Mouse (Mus musculus): ENCODE data around the gene Dscaml1. TPM values are rescaled to one million over a fixed set of nuclear protein-coding genes. Genes with fewer than 3 reads are reported as not detected.

Gene Dscaml1
- total and polyA plus RNA-seq, 3 experiments: not detected

DNA sequence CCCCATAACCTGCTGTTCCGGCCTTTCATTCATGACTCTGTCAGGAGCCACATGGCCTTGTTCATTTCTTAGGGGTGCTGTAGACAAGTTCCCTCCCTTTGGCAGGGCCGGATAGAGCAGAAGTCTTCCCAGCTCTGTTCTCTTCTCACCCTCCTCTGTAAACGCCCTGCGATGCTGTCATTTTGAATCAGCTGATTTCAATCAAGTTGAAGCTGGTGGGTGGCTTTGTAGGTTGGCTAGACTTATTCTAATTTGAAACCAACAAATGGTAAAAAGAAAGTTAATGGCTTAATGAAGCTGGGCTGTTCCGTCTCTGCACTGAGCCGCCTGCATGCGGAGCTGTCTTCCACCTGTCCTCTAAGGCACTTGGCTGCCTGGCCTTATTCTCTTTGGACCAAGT lies 161.3 kb downstream of the Dscaml1 start:
- Histone ChIP-seq H3K27ac (ENCODE audit: control insufficient read depth, low read depth, low read length) (no peak overlapping the region), H3K9me3 (replicated peaks; ENCODE audit: insufficient read depth, low read length) (no peaks in the 10 kb centered on the region), H3K79me2 (ENCODE audit: control insufficient read depth, insufficient read depth, low read length, poor library complexity) (no peaks in the 10 kb centered on the region), H3K4me3 (ENCODE audit: control insufficient read depth in 1 of 2, insufficient read depth in 1 of 2, low read depth in 2 of 2, low read length in 2 of 2) (no peak overlapping the region), H3K9ac (ENCODE audit: control insufficient read depth, low read depth, low read length, poor library complexity, severe bottlenecking) (no peak overlapping the region), H3K27me3 (ENCODE audit: control insufficient read depth in 1 of 2, insufficient read depth in 2 of 2, low read length in 2 of 2) (no peaks in the 10 kb centered on the region; a peak in 1 of 4 replicates), H3K4me1 (ENCODE audit: control insufficient read depth in 1 of 2, insufficient read depth in 2 of 2, low read length in 2 of 2) (no peaks in the 10 kb centered on the region), H3K36me3 (ENCODE audit: control insufficient read depth in 1 of 2, insufficient read depth in 2 of 2, low read length in 2 of 2) (no peaks in the 10 kb centered on the region)
- no peak for TF ChIP-seq NELFE (IDR thresholded peaks at IDR 0.05; ENCODE audit: low read depth, low read length)
- no peak for TF ChIP-seq USF2 (IDR thresholded peaks at IDR 0.05; ENCODE audit: borderline replicate concordance in 1 of 2, insufficient read depth in 1 of 2, low read depth in 1 of 2, low read length in 2 of 2)
- no peak for TF ChIP-seq GABPA (IDR thresholded peaks at IDR 0.05; ENCODE audit: low read depth, low read length)
- no peak for TF ChIP-seq EP300 (IDR thresholded peaks at IDR 0.05; ENCODE audit: low read depth in 1 of 2, low read length in 2 of 2)
- no peak for TF ChIP-seq POLR2A (IDR thresholded peaks at IDR 0.05; ENCODE audit: control insufficient read depth in 1 of 2, insufficient read depth in 1 of 2, low read depth in 1 of 2, low read length in 2 of 2, poor library complexity in 1 of 2)
- TF ChIP-seq JUND (IDR thresholded peaks at IDR 0.05; ENCODE audit: low read depth, low read length): no peak
- TF ChIP-seq TCF12 (IDR thresholded peaks at IDR 0.05; ENCODE audit: low read depth, low read length): no peak
- no peak for TF ChIP-seq ETS1 (IDR thresholded peaks at IDR 0.05; ENCODE audit: low read depth, low read length)
- no peak for TF ChIP-seq MXI1 (IDR thresholded peaks at IDR 0.05; ENCODE audit: low read depth, low read length)
- no peak for TF ChIP-seq RAD21 (IDR thresholded peaks at IDR 0.05; ENCODE audit: low read depth, low read length)
- TF ChIP-seq CTCF (IDR thresholded peaks at IDR 0.05 in 2 of 3, conservative IDR thresholded peaks at IDR 0.05 in 1 of 3; ENCODE audit: control insufficient read depth in 1 of 3, insufficient read depth in 1 of 3, low read depth in 2 of 3, low read length in 3 of 3, poor library complexity in 1 of 3, severe bottlenecking in 1 of 3): no peak
- TF ChIP-seq ZNF384 (IDR thresholded peaks at IDR 0.05; ENCODE audit: low read depth, low read length): no peak
- no peak for TF ChIP-seq ELF1 (IDR thresholded peaks at IDR 0.05; ENCODE audit: low read depth, low read length)
- no peak for TF ChIP-seq RCOR1 (IDR thresholded peaks at IDR 0.05; ENCODE audit: low read depth, low read length)
- TF ChIP-seq E2F4 (IDR thresholded peaks at IDR 0.05; ENCODE audit: borderline replicate concordance, low read depth, low read length): no peak
- no peak for TF ChIP-seq POLR2AphosphoS2 (IDR thresholded peaks at IDR 0.05; ENCODE audit: low read length)
- TF ChIP-seq MEF2A (IDR thresholded peaks at IDR 0.05; ENCODE audit: extremely low read depth, insufficient replicate concordance, low read depth, low read length, poor library complexity, severe bottlenecking): no peak
- no peak for TF ChIP-seq POLR2AphosphoS5 (IDR thresholded peaks at IDR 0.05; ENCODE audit: borderline replicate concordance, low read depth, low read length)
- TF ChIP-seq ZMIZ1 (IDR thresholded peaks at IDR 0.05; ENCODE audit: low read depth, low read length): no peak
- DNase-seq (ENCODE audit: low read depth, low spot score): no peak

DNA sequence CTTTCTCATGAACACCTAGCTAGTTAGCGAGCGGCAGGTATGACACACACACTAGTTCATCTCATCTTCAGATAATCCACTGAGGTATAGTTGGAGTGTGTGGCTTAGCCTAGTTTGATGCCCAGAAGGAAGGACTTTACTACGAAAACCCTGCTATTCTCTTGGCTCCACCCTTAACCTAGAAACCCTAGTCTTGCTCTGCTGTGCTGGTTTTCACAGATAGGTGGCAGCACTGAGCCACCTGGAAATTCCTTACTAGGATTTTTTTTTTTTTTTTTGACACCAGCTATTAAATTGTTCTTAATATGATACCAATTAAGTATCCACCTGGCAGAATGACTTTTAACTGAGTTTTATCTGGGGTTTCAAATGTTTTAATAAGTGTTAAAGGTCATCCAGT lies 163.4 kb downstream of the Dscaml1 start:
- no peaks in the 10 kb centered on the region for H3K79me2 ChIP-seq (ENCODE audit: control insufficient read depth, insufficient read depth, low read length, poor library complexity)
- H3K4me3 ChIP-seq (ENCODE audit: control insufficient read depth in 1 of 2, insufficient read depth in 1 of 2, low read depth in 2 of 2, low read length in 2 of 2): no peak overlapping the region
- H3K9me3 ChIP-seq (replicated peaks; ENCODE audit: insufficient read depth, low read length): no peaks in the 10 kb centered on the region
- TF ChIP-seq CHD2 (IDR thresholded peaks at IDR 0.05; ENCODE audit: low read length): no peak
- TF ChIP-seq RAD21 (IDR thresholded peaks at IDR 0.05; ENCODE audit: low read depth, low read length): peak; percentile 65
- no peak for TF ChIP-seq ETS1 (IDR thresholded peaks at IDR 0.05; ENCODE audit: low read depth, low read length)
- no peak for TF ChIP-seq JUND (IDR thresholded peaks at IDR 0.05; ENCODE audit: low read depth, low read length)
- peak; percentile 98 for TF ChIP-seq ZNF384 (IDR thresholded peaks at IDR 0.05; ENCODE audit: low read depth, low read length)
- no peak for TF ChIP-seq MYC (IDR thresholded peaks at IDR 0.05; ENCODE audit: low read depth, low read length)
- TF ChIP-seq ZKSCAN1 (IDR thresholded peaks at IDR 0.05; ENCODE audit: low read depth, low read length): 0 out of 2 replicates have a peak, but pooled peaks have one; percentile 8
- TF ChIP-seq MAX (IDR thresholded peaks at IDR 0.05; ENCODE audit: low read length): no peak
- peak; percentile 68 to 81 (median 72) for TF ChIP-seq CTCF (IDR thresholded peaks at IDR 0.05 in 2 of 3, conservative IDR thresholded peaks at IDR 0.05 in 1 of 3; ENCODE audit: control insufficient read depth in 1 of 3, insufficient read depth in 1 of 3, low read depth in 2 of 3, low read length in 3 of 3, poor library complexity in 1 of 3, severe bottlenecking in 1 of 3)
- peak; percentile 35; the same call in 1 of the 2 replicates for TF ChIP-seq ZC3H11A (IDR thresholded peaks at IDR 0.05; ENCODE audit: low read depth, low read length)
- TF ChIP-seq SMC3 (IDR thresholded peaks at IDR 0.05; ENCODE audit: low read depth, low read length): peak; percentile 64
- H3K4me1 ChIP-seq (ENCODE audit: control insufficient read depth in 1 of 2, insufficient read depth in 2 of 2, low read length in 2 of 2): no peaks in the 10 kb centered on the region
- H3K9ac ChIP-seq (ENCODE audit: control insufficient read depth, low read depth, low read length, poor library complexity, severe bottlenecking): no peak overlapping the region
- no peaks in the 10 kb centered on the region; a peak in 1 of 4 replicates for H3K27me3 ChIP-seq (ENCODE audit: control insufficient read depth in 1 of 2, insufficient read depth in 2 of 2, low read length in 2 of 2)
- no peak overlapping the region for H3K27ac ChIP-seq (ENCODE audit: control insufficient read depth, low read depth, low read length)
- no peaks in the 10 kb centered on the region for H3K36me3 ChIP-seq (ENCODE audit: control insufficient read depth in 1 of 2, insufficient read depth in 2 of 2, low read length in 2 of 2)
- DNase-seq (ENCODE audit: low read depth, low spot score): peak; percentile 41
